Mouse (Mus musculus) A20 (cell line): ENCODE results near the gene Hexim1.

Source experiments
- DNase-seq: peaks from one replicate; pipeline ENCODE4 v3.0.0-alpha.2; 2011; ENCODE audit warnings: low read depth, low spot score

Hexim1 gene

DNA sequence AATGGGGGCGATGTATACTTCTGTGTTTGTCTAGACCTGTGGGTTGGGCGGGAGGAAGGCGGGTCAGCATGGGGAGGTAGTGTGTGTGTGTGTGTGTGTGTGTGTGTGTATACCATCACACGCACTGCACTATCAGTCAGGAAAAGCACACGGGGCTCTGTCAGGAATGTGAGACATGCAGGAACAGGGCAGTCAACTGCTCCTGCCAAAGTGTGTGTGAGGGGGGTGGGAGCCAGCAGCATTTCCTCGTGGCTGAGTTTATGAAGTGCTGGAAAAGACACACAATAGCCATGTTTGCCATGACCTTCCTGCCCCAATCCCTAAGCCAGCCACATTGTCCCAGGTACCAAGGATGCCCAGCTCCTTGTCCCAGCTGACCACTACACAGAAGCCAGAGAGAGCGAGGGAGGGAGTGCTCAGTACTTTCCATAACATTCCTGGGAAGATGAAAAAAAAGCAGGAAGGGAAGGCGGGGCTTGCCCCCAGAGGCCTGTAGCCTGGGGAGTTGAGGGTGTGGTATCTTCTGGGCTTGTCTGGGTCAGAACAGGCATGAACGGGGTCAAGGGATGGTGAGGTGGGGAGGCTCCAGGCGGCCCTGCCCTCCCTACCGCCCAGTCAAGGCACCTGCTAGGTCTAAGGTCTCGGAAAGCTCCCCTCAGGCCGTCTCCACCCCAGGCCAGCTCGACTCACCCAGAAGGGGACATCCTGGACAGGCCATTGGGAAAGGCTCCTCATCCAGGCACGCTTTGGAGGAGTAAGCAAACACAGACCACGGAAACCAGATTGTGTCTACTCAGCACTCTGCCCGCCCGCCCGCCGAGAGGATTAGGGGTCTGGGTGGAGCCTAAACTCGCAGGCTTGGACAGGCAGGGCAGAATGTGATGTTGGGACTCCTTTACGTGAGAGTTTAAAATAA lies 18.8 kb upstream of the Hexim1 start:
- DNase-seq: no peak

DNA sequence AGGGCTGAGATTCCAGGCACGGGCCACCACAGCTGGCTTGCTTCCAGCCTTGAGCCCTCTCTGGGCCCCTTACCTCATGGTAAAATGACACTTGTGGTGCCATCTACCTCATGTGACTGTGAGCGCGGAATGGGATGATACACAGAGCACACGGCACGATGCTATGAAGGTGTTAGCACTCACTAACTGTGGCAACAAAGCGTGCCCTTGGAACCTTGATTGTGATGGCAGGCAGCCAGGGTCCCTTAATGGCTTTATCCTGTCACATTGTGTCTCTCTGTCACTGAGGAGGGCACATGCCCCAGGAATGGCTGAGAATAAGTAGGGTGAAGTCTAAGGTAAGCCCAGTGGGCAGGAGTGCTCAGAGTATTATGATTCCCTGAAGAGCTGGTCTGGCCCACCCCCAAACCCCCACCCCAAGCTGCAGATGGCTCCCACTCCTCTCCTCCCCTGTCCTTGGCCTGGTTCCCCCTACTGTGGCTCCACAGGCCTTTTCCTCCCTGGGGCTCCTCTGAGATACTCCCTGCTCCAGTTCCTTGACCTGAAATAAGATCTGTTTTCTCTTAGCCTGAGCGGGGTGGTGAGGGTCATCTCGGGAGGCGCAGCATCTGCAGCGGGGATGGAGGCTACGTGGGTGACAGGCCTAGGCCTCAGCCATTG lies 17.4 kb upstream of the Hexim1 start:
- no peak for DNase-seq

GRCm38 (mm10) chr11:103099352-103099940 lies 16.6 kb upstream of the Hexim1 start:
- no peak for DNase-seq

- peak; percentile 42 for DNase-seq
Measured at GRCm38 (mm10) chr11:103100361-103100760, 15.7 kb upstream of the Hexim1 start.

GRCm38 (mm10) chr11:103101481-103101865 lies 14.6 kb upstream of the Hexim1 start, which contains the start of the genes Plcd3 and Acbd4:
Plcd3 (minus strand) TSS chr11:103101658.
Acbd4 (plus strand) TSS chr11:103101682.
- DNase-seq: no peak

GRCm38 (mm10) chr11:103101866-103102501 lies 14.0 kb upstream of the Hexim1 start:
- no peak for DNase-seq

DNA sequence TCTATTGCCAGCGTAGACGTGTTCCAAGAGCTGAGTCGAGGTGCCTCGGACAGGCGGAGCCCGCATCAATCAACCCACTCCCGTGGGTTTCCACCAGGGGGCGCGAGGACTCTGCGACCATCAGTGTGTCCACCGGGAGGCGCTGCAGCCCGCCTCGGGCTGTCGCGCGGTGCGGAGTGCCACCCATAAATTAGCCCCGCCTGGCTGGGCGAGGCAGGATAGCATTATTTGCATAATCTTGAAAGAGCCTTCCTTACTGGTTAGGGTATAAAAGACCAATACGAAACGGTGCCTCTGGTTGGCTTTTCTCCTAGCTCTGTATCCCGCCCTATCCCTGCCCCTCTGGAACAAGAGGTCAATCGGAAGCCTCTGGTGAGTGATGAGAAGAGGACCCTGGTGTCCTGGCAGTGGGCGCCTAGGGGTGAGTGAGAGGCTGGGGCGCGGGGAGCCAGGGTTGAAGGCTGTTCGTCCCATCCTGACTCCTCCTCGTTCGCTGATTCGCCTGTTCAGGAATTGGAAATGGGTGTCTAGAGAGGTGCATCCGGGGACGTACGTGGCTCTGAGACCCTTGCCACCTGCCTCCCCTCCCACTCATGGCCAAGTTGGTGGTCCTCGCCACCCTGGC lies 13.2 kb upstream of the Hexim1 start:
- DNase-seq: peak; percentile 97

DNA sequence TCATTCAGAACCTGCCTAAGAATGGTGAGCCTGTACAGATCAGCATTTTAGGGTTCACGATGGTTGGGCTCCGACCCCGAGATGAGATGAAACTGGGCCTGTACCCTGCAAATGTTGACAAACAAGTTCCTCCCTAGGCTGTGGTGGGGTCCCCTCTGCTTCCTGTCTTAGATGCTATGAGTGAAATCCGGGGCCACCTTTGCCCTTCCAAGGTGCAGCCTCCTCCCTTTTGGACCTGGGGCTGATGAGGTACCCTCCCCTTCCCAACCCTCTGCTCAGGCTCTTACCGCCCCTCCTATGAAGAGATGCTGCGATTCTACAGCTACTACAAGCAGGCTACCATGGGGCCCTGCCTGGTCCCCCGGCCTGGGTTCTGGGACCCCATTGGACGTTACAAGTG lies 12.4 kb upstream of the Hexim1 start:
- DNase-seq: peak; percentile 36

DNA sequence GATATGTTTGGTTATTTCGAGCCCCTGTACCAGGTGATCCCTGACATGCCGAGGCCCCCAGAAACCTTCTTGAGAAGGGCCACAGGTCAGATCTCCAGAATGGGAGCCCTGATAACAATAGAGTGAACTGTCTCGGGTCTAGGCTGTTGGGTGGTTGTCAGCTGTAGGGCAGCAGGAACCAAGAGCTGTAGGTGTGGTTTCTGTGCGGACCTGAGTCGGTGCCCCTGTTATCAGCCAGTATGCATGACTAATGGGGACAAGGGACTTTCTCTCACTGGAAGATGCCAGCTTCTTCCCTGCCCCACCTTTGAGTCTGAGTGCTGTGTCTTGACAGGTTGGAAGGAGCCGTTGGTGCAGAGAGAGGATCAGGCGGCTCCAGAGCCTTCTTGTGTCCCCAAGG lies 11.6 kb upstream of the Hexim1 start:
- no peak for DNase-seq

- no peak for DNase-seq
Measured at GRCm38 (mm10) chr11:103105180-103105725, 10.8 kb upstream of the Hexim1 start.

- no peak for DNase-seq
Measured at GRCm38 (mm10) chr11:103105810-103106209, 10.2 kb upstream of the Hexim1 start.

GRCm38 (mm10) chr11:103106386-103106785 lies 9.6 kb upstream of the Hexim1 start:
- no peak for DNase-seq

DNA sequence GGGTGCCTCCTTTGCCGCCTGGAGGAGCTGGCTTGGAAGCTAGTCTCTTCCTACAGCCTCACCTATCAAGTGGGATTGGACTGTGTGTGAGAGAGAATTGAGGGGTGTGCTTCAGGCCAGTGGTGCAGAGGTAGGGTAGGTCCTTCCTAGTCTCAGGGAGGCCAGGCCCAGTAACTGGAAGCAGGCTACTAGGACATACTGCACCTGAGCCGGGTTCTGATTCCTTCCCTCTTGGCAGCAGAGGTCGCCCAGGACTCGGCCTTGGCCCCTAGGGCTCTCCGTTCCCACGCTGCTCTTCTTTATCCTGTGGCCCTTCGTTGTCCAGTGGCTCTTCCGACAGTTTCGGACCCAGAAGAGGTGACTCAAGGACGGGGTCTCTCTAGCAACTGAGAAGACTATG lies 4.7 kb upstream of the Hexim1 start:
- no peak for DNase-seq

- no peak for DNase-seq
Measured at GRCm38 (mm10) chr11:103111881-103112551, 4.0 kb upstream of the Hexim1 start.

DNA sequence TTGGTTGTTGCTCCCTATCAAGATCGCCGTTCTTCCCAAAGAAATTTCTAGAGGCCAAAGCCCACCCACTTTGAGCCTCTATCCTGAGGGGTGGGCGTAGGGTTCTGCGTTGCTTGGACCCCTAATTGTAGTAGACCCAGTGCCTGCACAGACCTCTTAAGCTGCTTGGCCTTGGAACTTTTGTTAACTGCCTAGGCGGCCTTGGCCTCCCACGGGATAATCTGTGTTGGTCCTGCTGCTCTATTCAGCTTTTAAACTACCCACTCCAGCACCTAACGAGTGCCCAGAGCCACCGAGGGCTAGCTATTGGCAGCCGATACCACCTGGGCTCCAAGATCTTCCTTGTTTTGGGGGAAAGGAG lies 3.5 kb upstream of the Hexim1 start:
- DNase-seq: no peak

DNA sequence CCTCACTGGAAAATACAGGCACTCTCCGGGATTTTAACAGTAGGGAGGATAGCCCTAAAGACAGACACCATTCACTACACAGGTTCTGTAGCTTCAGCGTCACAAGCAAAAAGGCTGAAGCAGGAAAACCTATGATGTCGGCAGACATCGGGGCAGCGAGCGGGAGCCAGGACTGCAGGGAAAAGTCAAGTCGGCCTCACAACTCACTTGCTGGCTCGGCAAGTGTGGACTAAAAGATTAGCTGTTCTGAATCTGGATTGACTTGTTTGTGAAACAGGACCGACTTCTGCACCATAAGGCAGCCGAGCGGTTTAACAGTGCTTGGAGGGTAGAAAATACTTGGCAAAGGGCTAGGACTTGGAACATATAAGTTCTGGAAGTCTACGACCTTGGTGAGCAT lies 3.0 kb upstream of the Hexim1 start:
- DNase-seq: no peak

- DNase-seq: no peak
Measured at GRCm38 (mm10) chr11:103113771-103114170, 2.3 kb upstream of the Hexim1 start.

DNA sequence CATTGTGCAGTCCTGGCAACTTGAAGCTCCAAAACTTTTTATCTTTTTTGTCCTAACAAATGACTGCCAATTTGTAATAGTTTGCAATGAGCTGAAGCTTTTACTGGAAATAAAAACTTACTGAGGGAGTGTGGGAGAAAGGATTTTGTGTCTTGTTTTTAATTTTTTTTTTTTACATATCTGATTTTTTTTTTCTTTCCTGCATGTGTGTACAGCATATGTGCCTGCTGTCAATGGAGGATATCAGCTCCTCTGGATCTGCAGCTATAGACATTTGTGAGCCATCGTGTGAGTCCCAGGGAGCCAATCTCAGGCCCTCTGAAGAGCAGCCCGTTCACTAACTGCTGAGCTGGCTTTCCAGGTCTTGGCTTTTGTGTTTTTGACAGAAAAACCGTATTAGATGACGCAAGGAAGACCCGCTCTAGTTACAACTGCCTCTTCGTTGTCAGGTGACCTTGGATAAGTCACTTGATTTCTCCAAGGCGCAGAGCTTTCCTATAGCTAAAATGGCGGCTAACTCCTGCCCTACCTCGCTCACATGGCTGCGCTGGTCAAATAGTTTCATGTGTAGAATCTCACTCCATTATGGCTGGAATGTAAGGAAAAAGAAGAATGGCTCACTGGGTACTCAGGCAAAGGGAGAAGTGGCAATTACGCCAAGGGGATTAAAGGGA lies 1.6 kb upstream of the Hexim1 start:
- DNase-seq: peak; percentile 74

GRCm38 (mm10) chr11:103115163-103116007 lies 646 bp upstream of the Hexim1 start:
- DNase-seq: peak; percentile 95
